Mouse (Mus musculus): ENCODE measurements around the gene Itga1. TPM values are rescaled to one million over a fixed set of nuclear protein-coding genes. Genes with fewer than 3 reads are reported as not detected.

The Itga1 gene
- polyA plus RNA-seq (2015; fragmentation: Nextera tagmentation; extraction: Ambion mirVana): 5.3 and 5.6 TPM in 2 replicates

- H3K27me3 ChIP-seq: peaks cover 14% of the 10 kb centered on the region
- peak within 1 kb of the TSS; percentile 60 for H3K9ac ChIP-seq
- peak within 1 kb of the TSS; percentile 45 for H3K4me3 ChIP-seq
- peak within 1 kb of the TSS; percentile 76 for H3K4me2 ChIP-seq
- 1% methylated on average over 39 of the region's 39 CpGs for WGBS
- no peaks in the 10 kb centered on the region for H3K36me3 ChIP-seq (ENCODE audit: poor library complexity, severe bottlenecking)
- H3K27ac ChIP-seq: no peak within 1 kb of the TSS
- ATAC-seq: peak; percentile 80
- H3K9me3 ChIP-seq (replicated peaks): no peaks in the 10 kb centered on the region
- peaks cover 14% of the 10 kb centered on the region for H3K4me1 ChIP-seq
Observed at GRCm38 (mm10) chr13:115101355-115102191, at the start of gene Itga1, which contains the start of gene Gm49395. Gene Itga1 (minus strand): TSS chr13:115101964. Gene Gm49395 (minus strand): TSS chr13:115101921.

GRCm38 (mm10) chr13:115150602-115151001 lies 48.8 kb upstream of the Itga1 start:
- no peak overlapping the region for H3K9ac ChIP-seq

GRCm38 (mm10) chr13:115149849-115150248 lies 48.1 kb upstream of the Itga1 start:
- Histone ChIP-seq H3K4me2 (no peak overlapping the region), H3K36me3 (ENCODE audit: poor library complexity, severe bottlenecking) (no peaks in the 10 kb centered on the region), H3K27ac (no peak overlapping the region), H3K4me3 (no peak overlapping the region), H3K27me3 (no peaks in the 10 kb centered on the region), H3K9me3 (replicated peaks) (no peaks in the 10 kb centered on the region), H3K9ac (no peak overlapping the region), H3K4me1 (no peaks in the 10 kb centered on the region)
- ATAC-seq: no peak
- 90% methylated on average over 6 of the region's 6 CpGs for WGBS

More at GRCm38 (mm10) chr13:115150602-115151001, 48.8 kb upstream of the Itga1 start:
- Histone ChIP-seq H3K4me3 (no peak overlapping the region), H3K9me3 (replicated peaks) (no peaks in the 10 kb centered on the region), H3K4me2 (no peak overlapping the region), H3K27ac (no peak overlapping the region), H3K27me3 (no peaks in the 10 kb centered on the region), H3K36me3 (ENCODE audit: poor library complexity, severe bottlenecking) (no peaks in the 10 kb centered on the region), H3K4me1 (no peaks in the 10 kb centered on the region)
- ATAC-seq: no peak
- WGBS: 95% methylated on average over 1 of the region's 1 CpGs

GRCm38 (mm10) chr13:115143575-115143974 lies 41.8 kb upstream of the Itga1 start:
- WGBS: 98% methylated on average over 2 of the region's 2 CpGs

GRCm38 (mm10) chr13:115142066-115142465 lies 40.3 kb upstream of the Itga1 start:
- 87% methylated on average over 3 of the region's 3 CpGs for WGBS
- Histone ChIP-seq H3K4me3 (no peak overlapping the region), H3K4me1 (no peaks in the 10 kb centered on the region), H3K4me2 (no peak overlapping the region), H3K27ac (no peak overlapping the region), H3K9me3 (replicated peaks) (no peaks in the 10 kb centered on the region), H3K27me3 (no peaks in the 10 kb centered on the region), H3K36me3 (ENCODE audit: poor library complexity, severe bottlenecking) (no peaks in the 10 kb centered on the region), H3K9ac (no peak overlapping the region)
- ATAC-seq: no peak

More at GRCm38 (mm10) chr13:115143575-115143974, 41.8 kb upstream of the Itga1 start:
- Histone ChIP-seq H3K36me3 (ENCODE audit: poor library complexity, severe bottlenecking) (no peaks in the 10 kb centered on the region), H3K9me3 (replicated peaks) (no peaks in the 10 kb centered on the region), H3K27me3 (no peaks in the 10 kb centered on the region), H3K27ac (no peak overlapping the region), H3K4me1 (no peaks in the 10 kb centered on the region), H3K9ac (no peak overlapping the region), H3K4me3 (no peak overlapping the region), H3K4me2 (no peak overlapping the region)
- ATAC-seq: no peak

GRCm38 (mm10) chr13:115138513-115138912 lies 36.7 kb upstream of the Itga1 start:
- no peaks in the 10 kb centered on the region for H3K4me1 ChIP-seq
- H3K9me3 ChIP-seq (replicated peaks): no peaks in the 10 kb centered on the region
- H3K27me3 ChIP-seq: no peaks in the 10 kb centered on the region
- H3K36me3 ChIP-seq (ENCODE audit: poor library complexity, severe bottlenecking): no peaks in the 10 kb centered on the region
- WGBS: 91% methylated on average over 7 of the region's 7 CpGs
- H3K4me3 ChIP-seq: no peak overlapping the region
- no peak overlapping the region for H3K9ac ChIP-seq
- H3K27ac ChIP-seq: no peak overlapping the region
- no peak overlapping the region for H3K4me2 ChIP-seq
- ATAC-seq: no peak

GRCm38 (mm10) chr13:115136761-115137160 lies 35.0 kb upstream of the Itga1 start:
- H3K27ac ChIP-seq: no peak overlapping the region
- no peak overlapping the region for H3K4me2 ChIP-seq
- 88% methylated on average over 3 of the region's 3 CpGs for WGBS
- H3K9ac ChIP-seq: no peak overlapping the region
- H3K4me3 ChIP-seq: no peak overlapping the region
- H3K27me3 ChIP-seq: no peaks in the 10 kb centered on the region
- no peaks in the 10 kb centered on the region for H3K4me1 ChIP-seq
- no peaks in the 10 kb centered on the region for H3K36me3 ChIP-seq (ENCODE audit: poor library complexity, severe bottlenecking)
- no peaks in the 10 kb centered on the region for H3K9me3 ChIP-seq (replicated peaks)
- ATAC-seq: no peak

GRCm38 (mm10) chr13:115132435-115132834 lies 30.7 kb upstream of the Itga1 start:
- no peak for ATAC-seq
- WGBS: 49% methylated on average over 5 of the region's 5 CpGs

GRCm38 (mm10) chr13:115131381-115131780 lies 29.6 kb upstream of the Itga1 start:
- WGBS: 69% methylated on average over 3 of the region's 3 CpGs
- Histone ChIP-seq H3K4me2 (no peak overlapping the region), H3K9ac (no peak overlapping the region), H3K27ac (no peak overlapping the region), H3K4me3 (no peak overlapping the region), H3K9me3 (replicated peaks) (no peaks in the 10 kb centered on the region), H3K27me3 (no peaks in the 10 kb centered on the region), H3K36me3 (ENCODE audit: poor library complexity, severe bottlenecking) (no peaks in the 10 kb centered on the region), H3K4me1 (no peaks in the 10 kb centered on the region)
- no peak for ATAC-seq

More at GRCm38 (mm10) chr13:115132435-115132834, 30.7 kb upstream of the Itga1 start:
- Histone ChIP-seq H3K27ac (no peak overlapping the region), H3K4me3 (no peak overlapping the region), H3K9ac (no peak overlapping the region), H3K36me3 (ENCODE audit: poor library complexity, severe bottlenecking) (no peaks in the 10 kb centered on the region), H3K27me3 (no peaks in the 10 kb centered on the region), H3K9me3 (replicated peaks) (no peaks in the 10 kb centered on the region), H3K4me2 (no peak overlapping the region), H3K4me1 (no peaks in the 10 kb centered on the region)

- WGBS: 94% methylated on average over 2 of the region's 2 CpGs
- Histone ChIP-seq H3K27ac (no peak overlapping the region), H3K4me2 (no peak overlapping the region)
Observed at GRCm38 (mm10) chr13:115130035-115130434, 28.3 kb upstream of the Itga1 start.

GRCm38 (mm10) chr13:115127826-115128225 lies 26.1 kb upstream of the Itga1 start:
- Histone ChIP-seq H3K27me3 (no peaks in the 10 kb centered on the region), H3K4me1 (no peaks in the 10 kb centered on the region), H3K9ac (no peak overlapping the region), H3K36me3 (ENCODE audit: poor library complexity, severe bottlenecking) (no peaks in the 10 kb centered on the region), H3K4me3 (no peak overlapping the region), H3K27ac (no peak overlapping the region), H3K4me2 (no peak overlapping the region), H3K9me3 (replicated peaks) (no peaks in the 10 kb centered on the region)
- no peak for ATAC-seq
- WGBS: 63% methylated on average over 1 of the region's 1 CpGs

More at GRCm38 (mm10) chr13:115130035-115130434, 28.3 kb upstream of the Itga1 start:
- no peak for ATAC-seq
- Histone ChIP-seq H3K27me3 (no peaks in the 10 kb centered on the region), H3K36me3 (ENCODE audit: poor library complexity, severe bottlenecking) (no peaks in the 10 kb centered on the region), H3K4me1 (no peaks in the 10 kb centered on the region), H3K4me3 (no peak overlapping the region), H3K9ac (no peak overlapping the region), H3K9me3 (replicated peaks) (no peaks in the 10 kb centered on the region)

GRCm38 (mm10) chr13:115126534-115126933 lies 24.8 kb upstream of the Itga1 start:
- H3K4me2 ChIP-seq: no peak overlapping the region
- no peaks in the 10 kb centered on the region for H3K36me3 ChIP-seq (ENCODE audit: poor library complexity, severe bottlenecking)
- H3K27me3 ChIP-seq: no peaks in the 10 kb centered on the region
- no peaks in the 10 kb centered on the region for H3K9me3 ChIP-seq (replicated peaks)
- H3K4me1 ChIP-seq: no peaks in the 10 kb centered on the region
- no peak overlapping the region for H3K4me3 ChIP-seq
- no peak overlapping the region for H3K9ac ChIP-seq
- no peak overlapping the region for H3K27ac ChIP-seq
- 93% methylated on average over 2 of the region's 2 CpGs for WGBS
- no peak for ATAC-seq
